Mouse (Mus musculus) cerebellum, adult 2 months (tissue): Measurements from ENCODE around the gene Cbwd1.

ENCODE experiments used
- CTCF ChIP-seq: fragments of 200-500 bp; IDR thresholded peaks from 2 replicates; pipeline ENCODE4 v1.5.1; 2011; ENCODE audit warnings: low read depth, mild to moderate bottlenecking, control low read depth, low read length, moderate library complexity, borderline replicate concordance; ENCODE audit not compliant: insufficient read depth
- POLR2A ChIP-seq: fragments of 200-500 bp; IDR thresholded peaks from 2 replicates; pipeline ENCODE4 v1.6.1; 2011; ENCODE audit warnings: low read length, control low read depth, borderline replicate concordance; ENCODE audit not compliant: insufficient read depth

DNA sequence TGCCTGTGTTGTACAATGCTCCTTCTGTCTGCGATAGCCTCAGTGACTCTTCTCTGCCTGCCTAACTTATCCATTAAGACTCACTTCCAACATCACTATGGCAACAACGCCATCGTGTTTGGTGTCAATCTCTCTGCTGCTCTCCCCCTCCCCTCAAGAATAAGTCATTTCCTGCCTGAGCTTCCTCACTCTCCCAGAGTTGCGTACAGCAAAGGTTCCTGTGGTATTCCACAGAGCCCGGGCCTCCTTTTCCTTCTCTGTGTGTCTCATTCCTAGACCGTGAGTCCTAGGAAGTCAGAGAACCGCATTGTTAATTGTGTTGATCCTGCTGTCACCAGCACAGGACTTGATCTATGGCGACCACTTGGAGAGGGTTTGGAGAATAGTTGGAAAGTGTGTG lies 33.5 kb upstream of the Cbwd1 start:
- TF ChIP-seq CTCF (no peak), POLR2A (no peak)
